Mouse (Mus musculus) adrenal gland, postnatal 10 days (tissue): Measurements from ENCODE around the gene Slfnl1. TPM values are rescaled to one million over a fixed set of nuclear protein-coding genes. Genes with fewer than 3 reads are reported as not detected.

Experiments
- DNase-seq: peaks from one replicate; pipeline ENCODE4 v3.0.0; 2021; ENCODE audit warnings: mixed read lengths
- long read RNA-seq, 2 experiments: library from polyadenylated mRNA; stranded (forward); transcript quantifications; one replicate each; pipeline ENCODE4 v2.0.0; 2021
- total RNA-seq, 2 experiments: library from RNA; stranded (reverse); gene quantifications; 2 replicates each; pipeline ENCODE4 v1.2.3; 2021

The Slfnl1 gene
- under 1 TPM; 0.18 to 0.27 TPM for total RNA-seq
- long read RNA-seq, experiment 1 = 0 reads
- long read RNA-seq, experiment 2 = 0 reads

DNA sequence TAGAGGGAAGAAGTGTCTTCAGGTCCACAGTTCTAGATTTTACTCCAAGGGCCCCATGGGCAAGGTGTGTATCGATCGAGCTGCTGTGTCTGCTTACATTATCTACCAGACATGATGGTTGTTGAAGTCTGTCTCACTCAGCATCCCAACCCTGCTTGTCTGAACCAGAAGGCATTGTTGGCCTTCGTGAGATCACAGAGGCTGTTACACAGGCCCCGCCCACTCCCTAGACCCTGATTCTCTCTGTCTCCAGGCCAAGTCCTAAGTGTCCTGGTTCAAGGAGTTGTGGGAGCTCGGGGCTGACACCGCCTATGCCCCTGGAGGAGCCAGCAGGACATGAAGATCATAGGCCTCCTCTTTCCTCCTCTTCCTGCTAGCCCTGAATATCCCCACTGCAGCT is at the start of gene Slfnl1:
TSS of gene Slfnl1 (plus strand) at position 246 of the 400 bp plus-strand sequence.
- DNase-seq = no peak

DNA sequence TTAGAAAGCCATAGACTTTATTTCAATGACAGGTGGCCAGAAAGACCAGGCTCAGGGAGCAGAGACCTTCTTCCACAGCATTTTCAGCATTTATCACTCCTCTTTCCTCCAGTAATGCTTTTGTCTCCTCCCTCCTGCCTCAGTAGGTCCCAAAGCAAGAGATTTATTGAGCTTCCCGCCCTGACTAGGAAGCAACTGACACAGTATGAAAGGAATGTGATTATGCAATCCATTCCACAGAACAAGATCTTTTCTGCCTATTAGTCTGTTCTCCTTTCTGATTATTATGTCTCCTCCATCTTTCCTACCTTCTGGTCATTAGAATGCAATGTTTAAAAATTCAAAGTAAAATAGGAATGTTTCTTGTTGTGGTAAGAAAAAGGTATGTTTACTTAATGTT is 44.3 kb upstream of the Slfnl1 start:
- no peak for DNase-seq

DNA sequence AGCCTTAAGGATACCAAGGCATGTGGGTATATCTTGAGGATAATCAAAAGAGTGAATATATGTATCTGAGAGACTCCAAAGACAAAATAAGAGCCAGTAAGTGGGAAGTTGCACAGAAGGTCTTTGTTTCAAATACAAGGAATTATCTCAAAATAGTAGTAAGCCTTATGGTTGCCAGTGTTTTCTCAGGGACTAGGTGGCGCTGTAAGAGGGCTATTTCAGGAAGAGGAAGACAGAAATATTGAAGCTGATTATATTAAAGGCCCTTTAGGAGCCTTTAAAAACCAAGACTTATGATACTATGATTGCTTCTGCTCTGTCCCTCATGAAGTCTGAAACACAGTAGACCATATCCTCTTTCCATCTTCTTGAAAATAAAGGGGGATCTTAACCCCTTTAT is 25.1 kb upstream of the Slfnl1 start:
- DNase-seq = no peak

DNA sequence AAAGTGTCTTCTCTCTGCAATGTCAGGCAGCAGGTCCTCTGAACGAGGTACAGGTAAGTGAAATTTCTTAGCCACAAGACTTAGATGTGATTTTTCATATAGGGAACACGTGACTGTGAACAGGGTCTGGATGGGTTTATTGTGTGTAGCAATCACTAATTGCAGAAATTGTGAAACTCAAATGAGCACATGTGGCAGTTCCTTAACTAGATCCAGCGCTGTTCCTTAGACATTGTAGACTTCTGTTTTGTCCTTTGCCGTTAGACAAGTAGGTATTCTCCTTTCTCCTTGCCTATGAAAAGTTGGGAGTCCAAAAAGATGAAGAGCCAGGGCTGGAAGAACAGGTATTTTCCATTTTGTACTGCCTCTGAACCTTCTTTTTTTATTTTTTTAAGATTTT is 20.8 kb upstream of the Slfnl1 start:
- no peak for DNase-seq

DNA sequence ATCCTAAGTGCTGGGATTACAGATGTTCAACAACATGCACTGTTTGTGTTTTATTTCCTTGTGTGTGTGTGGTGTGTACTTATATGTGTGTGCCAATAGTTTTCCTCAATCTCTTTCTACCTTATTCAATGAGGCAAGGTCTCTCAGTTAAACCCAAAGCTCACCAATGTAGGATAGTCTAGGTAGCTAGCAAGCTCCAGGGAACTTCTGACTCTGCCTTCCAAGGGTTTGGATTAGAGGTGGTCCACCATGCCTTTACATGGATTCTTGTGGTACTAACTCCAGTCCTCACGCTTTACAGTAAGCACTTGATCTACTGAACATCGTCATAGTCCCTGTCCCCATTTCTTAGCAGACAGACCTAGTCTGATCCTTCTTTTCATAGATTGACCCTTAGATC is 17.7 kb upstream of the Slfnl1 start:
- DNase-seq = no peak

DNA sequence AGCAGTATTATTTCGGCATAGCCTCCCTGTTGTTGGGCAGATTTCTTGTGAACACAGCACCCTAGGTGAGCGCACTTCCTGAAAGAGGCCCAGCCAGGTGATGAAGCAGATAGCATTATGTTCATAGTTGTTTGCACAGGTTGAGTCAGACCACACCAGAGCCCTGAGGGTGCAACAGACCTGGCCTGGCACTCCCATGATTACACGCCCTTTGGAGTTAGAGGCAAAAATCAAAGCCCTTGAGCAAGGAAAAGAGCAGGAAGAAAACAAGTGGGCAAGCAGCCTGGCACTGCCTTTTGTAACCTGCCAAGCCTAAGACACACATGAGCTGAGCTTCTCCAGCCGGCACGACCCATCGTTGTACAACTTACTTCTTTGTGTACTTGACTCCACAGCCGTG is 15.5 kb upstream of the Slfnl1 start:
- no peak for DNase-seq

DNA sequence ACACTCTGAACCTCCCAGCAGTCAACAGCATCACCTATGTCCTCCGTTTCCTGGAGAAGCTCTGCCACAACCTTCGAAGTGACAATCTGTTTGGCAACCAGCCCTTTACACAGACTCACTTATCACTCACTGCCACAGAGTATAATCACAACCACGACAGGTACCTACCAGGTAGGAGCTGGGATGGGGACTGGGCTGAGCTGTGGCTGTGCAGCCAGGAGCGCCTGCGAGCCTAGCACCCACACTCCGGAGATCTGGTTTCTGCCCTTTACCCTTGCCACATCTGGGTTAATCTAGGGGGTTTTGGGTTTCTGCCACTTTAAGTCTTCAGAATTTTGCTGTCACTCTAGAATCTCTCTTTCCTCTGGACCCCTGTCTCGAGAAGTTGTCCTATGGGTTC is 15.1 kb upstream of the Slfnl1 start:
- no peak for DNase-seq

DNA sequence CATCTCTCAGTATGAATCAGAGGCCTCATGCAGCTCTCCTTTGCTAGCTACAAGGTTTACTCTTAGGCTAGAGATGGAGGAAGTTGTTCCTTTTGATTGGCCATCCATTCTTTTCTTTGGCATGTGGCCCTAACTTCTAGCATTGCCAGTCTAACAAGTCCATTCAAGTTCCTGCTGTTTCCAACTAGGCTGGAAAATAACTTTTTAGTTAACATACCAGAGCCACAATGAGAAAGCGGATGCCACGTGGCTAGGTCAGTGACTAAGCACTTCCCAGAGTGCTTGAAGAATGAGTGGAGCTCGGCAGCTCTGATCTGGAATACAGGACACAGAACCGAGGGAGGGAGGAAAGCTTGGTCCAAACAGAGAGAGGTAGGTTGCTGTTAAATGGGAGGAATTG is 14.7 kb upstream of the Slfnl1 start:
- DNase-seq = no peak

DNA sequence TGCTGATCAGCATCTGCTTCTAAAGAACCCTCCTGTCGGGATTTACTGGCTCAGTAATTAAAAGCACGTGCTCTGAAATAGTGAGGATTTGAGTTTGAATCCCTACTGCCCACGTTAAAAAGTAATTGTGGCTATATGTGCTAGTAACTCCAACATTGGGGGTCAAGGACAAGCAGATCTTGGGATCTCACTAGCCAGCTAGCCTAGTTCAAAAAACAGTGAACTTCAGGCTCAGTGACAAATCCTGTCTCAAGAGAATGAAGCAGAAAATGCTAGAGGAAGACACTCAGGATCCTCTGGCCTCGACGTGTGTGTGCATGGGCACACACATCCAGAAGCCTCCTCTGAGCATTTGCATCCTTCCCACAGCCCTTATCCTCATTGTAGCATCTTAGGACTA is 10.3 kb upstream of the Slfnl1 start:
- DNase-seq = no peak

DNA sequence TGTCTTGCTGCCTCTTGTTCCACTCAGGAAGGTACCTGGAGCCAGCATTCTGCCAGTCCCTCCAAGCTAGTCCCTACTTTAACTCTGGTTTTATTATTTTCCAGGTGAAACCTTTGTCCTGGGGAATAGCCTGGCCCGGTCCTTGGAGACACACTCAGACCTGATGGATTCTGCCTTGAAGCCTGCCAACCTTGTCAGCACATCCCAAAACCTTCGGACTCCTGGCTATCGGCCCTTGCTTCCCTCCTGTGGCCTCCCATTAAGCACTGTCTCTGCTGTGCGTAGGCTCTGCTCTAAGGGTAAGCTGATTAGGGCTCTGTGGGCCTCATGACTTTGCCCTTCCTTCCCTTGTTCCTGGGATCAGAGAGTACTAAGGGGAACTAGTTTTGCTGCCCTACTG is 9.7 kb upstream of the Slfnl1 start:
- DNase-seq = no peak

DNA sequence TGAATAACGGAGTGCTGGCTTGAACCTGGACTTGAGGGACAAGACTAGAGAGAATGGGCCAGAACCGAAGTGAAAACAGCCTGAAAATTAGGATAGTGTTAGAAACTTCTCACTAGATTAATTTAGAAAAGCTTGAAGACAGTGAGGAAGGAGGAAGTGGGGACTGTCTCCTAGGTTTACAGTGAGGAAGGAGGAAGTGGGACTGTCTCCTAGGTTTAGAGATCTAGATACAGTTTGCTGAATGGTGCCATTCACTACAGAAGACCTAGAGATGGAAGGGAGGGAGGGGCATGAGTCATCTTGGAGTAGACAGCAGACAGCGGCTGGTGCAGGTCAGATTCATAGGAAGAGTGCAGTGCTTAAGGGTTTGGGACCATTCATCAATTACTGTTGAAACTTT is 8.9 kb upstream of the Slfnl1 start:
- DNase-seq = no peak

DNA sequence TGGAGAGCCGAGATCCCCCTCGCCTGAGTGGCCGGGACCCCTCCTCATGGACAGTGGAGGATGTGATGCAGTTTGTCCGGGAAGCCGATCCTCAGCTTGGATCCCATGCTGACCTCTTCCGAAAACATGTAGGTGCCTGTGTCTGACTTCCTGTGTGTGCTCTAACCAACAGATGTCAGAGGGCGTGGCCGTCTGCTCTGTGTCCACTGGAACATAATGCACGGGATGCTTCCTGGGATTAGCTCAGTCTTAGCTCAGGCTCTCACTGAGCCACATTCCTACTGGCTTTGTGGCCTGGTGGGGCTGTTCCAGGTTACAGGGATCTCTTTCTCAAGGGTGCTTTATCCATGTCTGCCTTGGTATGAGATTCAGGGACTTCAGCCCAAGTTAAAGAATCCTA is 3.9 kb upstream of the Slfnl1 start:
- DNase-seq = no peak

DNA sequence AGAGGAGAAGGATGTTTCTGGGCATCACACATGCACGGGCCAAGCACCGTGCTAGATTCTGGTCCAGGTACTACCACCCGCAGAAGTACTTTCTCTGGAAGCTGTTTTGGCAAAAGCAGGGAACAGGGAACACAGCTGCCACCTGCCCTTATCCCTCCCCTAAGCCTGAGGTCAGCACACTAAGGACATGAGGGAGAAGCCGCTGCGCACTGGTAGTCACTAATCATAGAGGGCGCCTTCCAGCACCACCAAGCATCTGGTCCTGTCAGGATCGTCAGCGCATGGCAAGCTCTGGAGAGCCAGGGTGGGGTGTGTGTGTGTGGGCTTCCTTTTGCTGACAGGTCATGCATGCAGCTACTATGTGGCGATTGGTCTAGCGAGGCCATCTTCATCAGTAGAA is 6.6 kb downstream of the Slfnl1 start:
- DNase-seq = no peak

DNA sequence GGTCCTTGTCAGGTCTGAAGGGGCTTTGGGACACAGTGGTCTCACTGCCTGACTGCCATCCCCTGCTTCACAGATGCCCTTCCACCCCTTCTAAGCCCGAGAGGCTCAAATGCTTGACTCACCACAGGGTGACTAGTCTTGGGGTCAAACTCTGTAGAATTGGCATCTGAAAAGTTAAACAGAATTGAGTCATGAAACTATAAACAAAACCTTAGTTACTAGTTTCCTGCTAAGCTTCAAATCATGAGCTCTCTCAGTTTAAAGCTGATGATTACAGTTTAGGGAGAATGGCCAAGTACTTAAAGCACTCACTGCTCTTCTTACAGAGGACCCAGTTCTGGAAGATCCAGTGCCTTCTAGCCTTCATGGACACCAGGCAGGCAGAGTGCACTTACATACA is 12.9 kb downstream of the Slfnl1 start:
- no peak for DNase-seq

DNA sequence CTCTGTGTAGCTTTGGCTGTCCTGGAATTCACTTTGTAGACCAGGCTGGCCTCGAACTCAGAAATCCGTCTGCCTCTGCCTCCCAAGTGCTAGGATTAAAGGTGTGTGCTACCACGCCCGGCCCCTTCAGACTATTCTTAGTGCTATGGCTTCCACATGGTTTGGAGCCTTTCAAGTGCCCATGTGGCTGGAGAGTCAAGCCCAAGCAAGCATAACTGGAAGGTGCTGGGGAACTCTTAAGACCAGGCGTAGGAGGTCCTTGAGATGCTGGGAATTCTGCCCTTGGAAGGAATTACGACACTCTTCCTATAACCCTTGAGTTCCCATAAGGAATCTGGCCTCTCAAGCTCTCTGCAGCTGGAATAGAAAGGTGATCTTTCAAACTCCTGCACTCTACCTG is 24.6 kb downstream of the Slfnl1 start:
- DNase-seq = no peak

DNA sequence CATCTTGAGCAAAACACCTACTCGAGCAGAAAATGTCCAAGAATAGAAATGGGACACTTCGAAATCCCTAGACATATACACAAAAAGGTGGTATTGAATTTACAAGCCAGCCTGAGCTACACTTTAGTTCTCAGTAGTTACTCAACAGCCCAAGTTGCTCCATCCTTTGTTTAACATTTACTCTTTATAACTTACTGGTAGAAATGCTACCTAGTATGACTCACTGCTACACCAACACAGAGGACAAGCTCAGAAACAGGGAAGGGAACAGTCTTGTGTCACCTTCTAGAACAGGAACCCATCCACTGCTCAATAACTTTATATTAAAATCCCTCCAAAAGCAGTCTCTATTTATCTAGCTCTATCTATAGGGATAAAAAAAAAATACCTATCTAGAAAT is 33.7 kb downstream of the Slfnl1 start:
- DNase-seq = no peak

DNA sequence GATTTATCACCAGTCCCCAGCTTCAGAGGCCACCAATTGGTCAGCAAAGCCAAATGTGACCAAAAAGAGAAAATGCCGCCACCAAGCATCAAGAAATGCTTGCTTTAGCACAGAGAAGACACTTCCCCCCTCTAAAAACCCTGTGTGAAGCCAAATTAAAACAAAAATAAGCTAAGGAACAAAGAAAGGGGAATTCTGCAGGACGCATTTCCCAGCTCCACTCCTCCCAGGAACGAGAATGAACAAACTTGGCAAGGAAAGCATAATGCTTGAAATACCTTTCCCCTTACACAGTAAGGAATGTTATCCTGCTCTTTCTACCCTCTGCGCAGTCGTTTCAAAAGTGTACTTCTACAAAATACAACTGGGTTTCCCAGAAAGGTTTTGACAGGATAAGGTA is 36.0 kb downstream of the Slfnl1 start:
- DNase-seq = no peak

DNA sequence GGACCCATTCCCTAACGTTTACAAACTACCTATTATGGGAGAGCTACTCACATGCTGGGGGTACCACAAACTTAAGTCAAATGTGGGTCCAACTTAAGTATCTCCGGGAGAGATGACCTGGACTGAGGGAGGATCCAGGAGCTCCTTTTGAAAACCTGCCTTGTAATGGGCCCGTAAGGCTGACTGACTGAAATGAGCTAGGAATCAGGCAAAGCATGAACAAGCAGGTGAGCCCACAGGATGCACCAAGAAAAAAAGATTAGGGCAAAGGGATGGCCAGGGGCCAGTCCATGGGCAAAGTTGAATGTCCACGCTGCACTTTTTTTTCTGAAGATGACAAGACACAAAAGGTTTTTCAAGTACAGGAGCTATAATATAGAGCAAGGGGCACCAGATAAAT is 37.0 kb downstream of the Slfnl1 start:
- DNase-seq = no peak

DNA sequence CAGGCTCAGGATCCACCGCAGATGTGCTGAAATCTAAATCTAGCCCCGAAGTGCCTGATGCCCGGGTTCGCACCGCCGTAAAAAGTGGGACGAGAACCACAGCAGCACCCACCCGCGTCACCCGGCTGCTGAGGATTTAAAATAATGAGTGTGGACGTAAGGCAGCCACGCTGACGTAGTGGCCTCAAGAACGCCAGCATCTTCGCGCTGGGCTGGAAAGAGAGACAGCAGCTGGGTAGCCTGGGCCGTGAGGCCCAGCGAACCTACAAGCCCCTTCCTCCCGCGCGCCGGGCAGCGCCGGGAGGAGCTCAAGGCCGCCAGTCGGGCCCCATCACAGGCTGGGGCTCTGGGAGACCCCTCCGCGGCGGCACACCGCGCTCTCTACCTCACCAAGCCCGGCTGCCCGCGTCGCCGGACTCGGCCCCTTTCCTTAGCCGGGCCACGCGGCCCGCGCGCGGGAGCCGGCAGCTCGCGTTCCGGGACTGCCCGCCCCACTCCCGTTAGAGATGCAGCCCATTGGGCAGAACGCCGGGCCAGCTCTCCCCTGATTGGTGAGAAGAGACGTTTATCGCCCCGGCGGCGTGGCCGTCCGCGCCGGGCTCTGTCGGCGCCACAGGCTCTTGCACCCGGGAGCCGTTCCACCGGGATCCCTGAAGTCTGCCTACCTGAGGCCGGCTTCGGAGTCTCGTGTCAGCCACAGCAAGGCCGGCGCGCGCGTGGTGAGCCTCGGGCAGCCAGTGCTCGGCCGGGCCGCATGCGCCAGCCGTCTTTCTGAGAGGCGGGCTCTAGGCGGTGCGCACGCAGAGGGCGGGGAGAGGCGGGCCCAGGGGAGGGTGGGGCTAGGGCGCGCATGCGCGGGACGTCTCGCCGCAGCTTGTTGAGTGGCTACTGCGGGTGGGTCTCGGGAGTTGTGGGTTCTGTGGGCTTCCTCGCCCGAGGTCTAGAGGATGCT is 37.7 kb downstream of the Slfnl1 start, which contains the start of gene Ctps:
TSS of gene Ctps (minus strand) at position 791 of the 952 bp plus-strand sequence.
- peak; percentile 97 for DNase-seq

DNA sequence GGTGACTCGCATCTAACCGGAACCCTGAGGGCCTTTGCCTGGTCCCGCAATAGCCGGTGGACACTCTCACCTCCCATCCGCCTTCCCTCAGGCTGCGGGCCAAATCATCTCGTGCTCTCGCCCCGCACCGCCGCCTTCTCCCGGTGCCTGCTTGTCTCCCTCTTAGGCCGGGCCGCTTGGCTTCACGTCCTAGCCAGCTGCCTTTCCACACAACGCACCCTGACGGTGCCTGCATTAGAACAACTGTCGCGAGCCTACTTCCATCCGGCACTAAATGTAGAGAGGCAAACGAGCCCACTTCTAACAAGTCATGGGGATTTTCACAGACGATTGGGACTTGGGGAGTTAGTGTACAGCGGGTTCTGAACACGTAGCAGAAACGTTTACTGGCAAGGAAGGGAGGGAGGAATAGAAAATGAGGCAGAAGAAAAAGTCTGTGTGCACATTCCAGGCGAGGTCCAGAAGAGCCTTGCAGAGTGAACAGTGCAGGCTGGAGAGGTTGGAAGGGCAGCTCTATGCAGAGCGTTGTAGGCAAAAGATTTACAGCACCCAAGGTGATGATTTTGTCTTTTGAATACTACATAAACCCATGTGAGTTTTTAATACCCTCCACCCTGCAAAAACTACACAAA is 38.5 kb downstream of the Slfnl1 start:
- no peak for DNase-seq

DNA sequence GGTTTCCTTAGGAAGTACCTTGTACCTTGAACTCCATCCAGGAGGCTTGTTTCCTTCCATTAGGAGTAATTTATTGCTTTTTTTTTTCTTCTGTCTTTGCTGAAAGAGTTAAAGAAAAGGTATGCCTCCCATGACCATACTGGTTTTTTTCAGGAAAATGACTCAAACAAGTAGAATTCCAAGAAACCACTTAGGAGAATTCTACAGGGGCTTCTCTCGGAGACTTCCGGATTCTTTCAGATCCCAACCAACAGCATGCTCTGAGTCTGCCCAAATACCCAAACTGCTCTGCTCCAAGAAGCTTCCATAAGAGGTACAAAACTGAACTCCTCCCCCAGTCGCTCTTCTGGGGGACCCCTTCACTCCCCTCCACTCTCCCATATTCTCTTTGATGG is 39.0 kb downstream of the Slfnl1 start:
- no peak for DNase-seq

DNA sequence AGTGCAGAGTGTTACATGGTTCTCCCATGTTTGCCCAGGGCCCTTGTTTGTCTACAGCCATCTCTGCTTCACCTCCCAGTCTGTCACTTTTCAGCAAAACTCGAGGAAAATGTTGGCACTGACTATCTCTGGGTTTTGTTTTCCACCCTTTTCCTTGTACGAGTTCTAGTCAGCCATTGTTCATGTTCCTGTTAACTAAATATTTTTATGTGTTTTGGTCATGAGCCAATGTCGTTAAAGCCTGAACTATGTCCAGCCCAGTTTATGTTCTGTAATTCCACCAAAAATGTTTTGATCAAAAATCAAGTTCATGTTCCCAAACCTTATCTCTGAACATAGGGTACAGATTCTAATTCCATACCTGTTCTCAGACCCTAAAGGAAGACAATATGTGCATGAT is 39.7 kb downstream of the Slfnl1 start:
- no peak for DNase-seq

DNA sequence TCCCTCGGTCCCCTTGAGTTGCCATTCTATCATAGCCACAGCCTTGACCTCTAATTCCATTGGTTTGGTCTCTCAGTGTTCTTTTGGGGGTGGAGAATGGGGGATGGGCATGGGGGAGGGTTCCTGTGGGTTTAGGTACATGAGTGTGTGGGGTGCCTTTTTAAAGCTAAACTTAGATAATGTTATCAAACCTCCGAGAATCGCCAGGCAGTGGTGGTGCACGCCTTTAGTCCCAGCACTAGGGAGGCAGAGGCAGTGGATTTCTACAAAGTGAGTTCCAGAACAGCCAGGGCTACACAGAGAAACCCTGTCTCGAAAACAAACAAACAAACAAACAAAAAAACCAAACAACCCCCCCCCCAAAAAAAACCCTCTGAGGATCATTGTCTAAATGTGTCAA is 48.9 kb downstream of the Slfnl1 start:
- no peak for DNase-seq

DNA sequence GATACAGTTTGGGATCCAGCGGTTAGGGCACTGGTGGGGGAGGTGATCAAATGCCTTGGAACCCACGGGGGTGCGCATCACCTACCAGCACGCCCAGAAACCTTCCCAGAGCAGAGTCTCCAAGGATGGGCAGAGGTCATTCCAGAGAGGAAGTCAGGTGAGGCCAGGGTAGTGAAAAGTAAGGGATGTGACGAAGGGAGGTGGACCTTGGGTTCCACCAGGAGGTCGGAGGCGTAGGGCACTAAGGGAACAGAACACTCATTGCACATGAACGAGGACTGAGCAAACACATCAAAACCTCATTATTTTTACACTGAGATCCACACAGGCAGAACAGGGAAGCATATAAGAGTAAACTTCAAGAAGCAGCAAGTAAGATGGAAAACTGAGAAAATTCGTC is 49.7 kb downstream of the Slfnl1 start:
- DNase-seq = no peak
